Mouse (Mus musculus) limb, embryonic 14.5 days (tissue): ENCODE measurements around the gene Sec24a. TPM values are rescaled to one million over a fixed set of nuclear protein-coding genes. Genes with fewer than 3 reads are reported as not detected.

Source experiments
- ATAC-seq: fragments of 200-750 bp; cut with Nextera tagmentation; 2 replicates; pipeline ENCODE4 v1.8.0; 2017; ENCODE audit warnings: low read depth, moderate number of reproducible peaks, moderate TSS enrichment; ENCODE audit not compliant: low FRiP score
- DNase-seq: peaks from one replicate; pipeline ENCODE4 v3.0.0-alpha.2; 2015; ENCODE audit warnings: low spot score
- H3K27ac ChIP-seq: fragments of 300-500 bp; sonication (generic); replicated peaks from 2 replicates; pipeline ENCODE4 v1.5.1; 2014; ENCODE audit warnings: low read depth, mild to moderate bottlenecking, low read length, moderate library complexity, mixed read lengths
- H3K27me3 ChIP-seq: fragments of 300-500 bp; sonication (generic); 2 replicates; pipeline ENCODE4 v1.6.1; 2014; ENCODE audit warnings: low read length, mixed read lengths; ENCODE audit not compliant: control insufficient read depth, insufficient read depth
- H3K36me3 ChIP-seq: fragments of 300-500 bp; sonication (generic); 2 replicates; pipeline ENCODE4 v1.6.1; 2014; ENCODE audit warnings: mild to moderate bottlenecking, low read length, moderate library complexity, mixed read lengths; ENCODE audit not compliant: control insufficient read depth, insufficient read depth
- H3K4me1 ChIP-seq: fragments of 300-500 bp; sonication (generic); 2 replicates; pipeline ENCODE4 v1.6.1; 2014; ENCODE audit warnings: antibody characterized with exemption, low read length, mixed read lengths; ENCODE audit not compliant: control insufficient read depth, insufficient read depth
- H3K4me2 ChIP-seq: fragments of 300-500 bp; sonication (generic); replicated peaks from 2 replicates; pipeline ENCODE4 v1.6.1; 2014; ENCODE audit warnings: low read depth, mild to moderate bottlenecking, low read length, moderate library complexity; ENCODE audit not compliant: severe bottlenecking
- H3K4me3 ChIP-seq: fragments of 300-500 bp; sonication (generic); replicated peaks from 2 replicates; pipeline ENCODE4 v1.5.1; 2014; ENCODE audit warnings: low read length
- H3K9ac ChIP-seq: fragments of 300-500 bp; sonication (generic); 2 replicates; pipeline ENCODE4 v1.6.1; 2014; ENCODE audit warnings: mild to moderate bottlenecking, low read depth, low read length, moderate library complexity; ENCODE audit not compliant: severe bottlenecking
- H3K9me3 ChIP-seq: fragments of 300-500 bp; sonication (generic); 2 replicates; pipeline ENCODE4 v1.6.1; 2016; ENCODE audit warnings: low read length; ENCODE audit not compliant: control insufficient read depth
- POLR2A ChIP-seq: fragments of 200-500 bp; IDR thresholded peaks from 2 replicates; pipeline ENCODE4 v1.8.0; 2012; ENCODE audit warnings: inconsistent platforms, mild to moderate bottlenecking, moderate library complexity, borderline replicate concordance; ENCODE audit not compliant: insufficient read depth, insufficient read length; ENCODE audit errors: extremely low read depth
- WGBS: fragments of 180-500 bp; shearing (Covaris S2); extraction: QIAGEN DNeasy Blood & Tissue Kit; methylation state at CpG from one replicate; pipeline ENCODE4 v1.1.7; 2014; 5-methylcytosine and 5-hydroxymethylcytosine counted together
- polyA plus RNA-seq, 2 experiments: library from polyadenylated mRNA; depleted of rRNA in 1 of 2; stranded (reverse) in 1 of 2; unstranded in 1 of 2; fragments of >200 nt; fragmentation: Nextera tagmentation in 1 of 2; extraction: Ambion mirVana in 1 of 2; gene quantifications; 2 replicates each; pipeline versions ENCODE4 v1.2.1 to v1.2.3; 2012 to 2014

Gene Sec24a
- polyA plus RNA-seq, 2 experiments: 15.2 to 18.0 TPM

- Histone ChIP-seq H3K4me2 (peak overlapping the region; percentile 16), H3K36me3 (no peaks in the 10 kb centered on the region), H3K9ac (no peak overlapping the region), H3K4me3 (no peak overlapping the region), H3K27ac (peak overlapping the region; percentile 53), H3K27me3 (no peaks in the 10 kb centered on the region), H3K4me1 (peaks cover 19% of the 10 kb centered on the region), H3K9me3 (no peaks in the 10 kb centered on the region)
- ATAC-seq: 0 out of 2 replicates have a peak, but pooled peaks have one; percentile 2
- DNase-seq: no peak
- TF ChIP-seq POLR2A: no peak
- 24% methylated on average over 7 of the region's 7 CpGs for WGBS
These were observed 105.1 kb downstream of the Sec24a start for GRCm38 (mm10) chr11:51658291-51658690.

GRCm38 (mm10) chr11:51656798-51657521 is 106.5 kb downstream of the Sec24a start:
- Histone ChIP-seq H3K27me3 (no peaks in the 10 kb centered on the region), H3K36me3 (no peaks in the 10 kb centered on the region), H3K4me2 (no peak overlapping the region), H3K9me3 (no peaks in the 10 kb centered on the region), H3K9ac (no peak overlapping the region), H3K4me3 (no peak overlapping the region), H3K4me1 (peaks cover 19% of the 10 kb centered on the region), H3K27ac (no peak overlapping the region)
- DNase-seq: no peak
- WGBS: 69% methylated on average over 7 of the region's 10 CpGs
- TF ChIP-seq POLR2A: no peak
- no peak for ATAC-seq

- WGBS: 89% methylated on average over 3 of the region's 3 CpGs
These were observed 108.5 kb downstream of the Sec24a start for GRCm38 (mm10) chr11:51654891-51655290.

GRCm38 (mm10) chr11:51653736-51654135 is 109.7 kb downstream of the Sec24a start:
- no peaks in the 10 kb centered on the region for H3K36me3 ChIP-seq
- no peak for ATAC-seq
- DNase-seq: no peak
- H3K9ac ChIP-seq: no peak overlapping the region
- TF ChIP-seq POLR2A: no peak
- no peaks in the 10 kb centered on the region for H3K9me3 ChIP-seq
- no peak overlapping the region for H3K4me3 ChIP-seq
- H3K27me3 ChIP-seq: no peaks in the 10 kb centered on the region
- H3K27ac ChIP-seq: no peak overlapping the region
- WGBS: 88% methylated on average over 6 of the region's 6 CpGs
- H3K4me2 ChIP-seq: no peak overlapping the region
- H3K4me1 ChIP-seq: peaks cover 29% of the 10 kb centered on the region

More at GRCm38 (mm10) chr11:51654891-51655290, 108.5 kb downstream of the Sec24a start:
- Histone ChIP-seq H3K4me2 (no peak overlapping the region), H3K9ac (no peak overlapping the region), H3K9me3 (no peaks in the 10 kb centered on the region), H3K4me1 (peaks cover 24% of the 10 kb centered on the region), H3K27me3 (no peaks in the 10 kb centered on the region), H3K36me3 (no peaks in the 10 kb centered on the region), H3K4me3 (no peak overlapping the region), H3K27ac (no peak overlapping the region)
- no peak for TF ChIP-seq POLR2A
- no peak for ATAC-seq
- DNase-seq: no peak

- Histone ChIP-seq H3K27ac (no peak overlapping the region), H3K4me3 (no peak overlapping the region), H3K9ac (no peak overlapping the region), H3K27me3 (no peaks in the 10 kb centered on the region), H3K36me3 (no peaks in the 10 kb centered on the region), H3K9me3 (no peaks in the 10 kb centered on the region), H3K4me2 (no peak overlapping the region), H3K4me1 (peaks cover 28% of the 10 kb centered on the region)
- WGBS: 90% methylated on average over 4 of the region's 4 CpGs
- DNase-seq (no peak), ATAC-seq (no peak)
- TF ChIP-seq POLR2A: no peak
These were observed 110.5 kb downstream of the Sec24a start for GRCm38 (mm10) chr11:51652889-51653418.
